Mouse (Mus musculus): Measurements from ENCODE around the gene Cblb. TPM values are rescaled to one million over a fixed set of nuclear protein-coding genes. Genes with fewer than 3 reads are reported as not detected.

The Cblb gene
- polyA plus RNA-seq, 1 experiment from 2014 or later: 31.5 TPM

DNA sequence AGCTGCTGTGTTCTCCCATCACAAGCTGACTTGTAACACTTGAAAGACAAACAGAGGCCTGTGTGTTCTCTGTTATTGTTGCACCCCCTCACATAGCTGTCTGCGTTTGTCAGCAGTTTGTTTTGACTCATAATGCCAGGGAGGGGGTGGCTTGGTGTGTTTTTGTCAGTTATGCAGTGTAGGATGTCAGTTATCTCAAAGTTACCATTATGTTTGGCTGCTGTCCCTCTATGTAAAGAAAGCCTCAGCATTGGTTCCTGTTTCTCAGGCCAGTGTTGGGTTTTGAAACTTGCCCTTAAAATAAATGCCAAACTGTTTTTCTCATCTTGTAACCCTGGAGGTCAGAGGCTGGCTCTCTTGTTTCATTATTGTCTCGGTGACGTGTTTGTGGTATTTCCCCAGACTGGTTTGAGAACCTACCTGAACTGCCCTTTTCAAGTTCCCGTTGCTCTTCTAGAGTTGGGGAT is 30.0 kb downstream of the Cblb start:
- ATAC-seq (ENCODE audit: low FRiP score, low read depth): no peak
- no peak overlapping the region for H3K4me2 ChIP-seq (replicated peaks)
- H3K4me3 ChIP-seq: no peak overlapping the region
- no peaks in the 10 kb centered on the region for H3K27me3 ChIP-seq (replicated peaks)
- no peaks in the 10 kb centered on the region for H3K9me3 ChIP-seq
- WGBS: 72% methylated on average over 4 of the region's 4 CpGs
- H3K36me3 ChIP-seq: no peaks in the 10 kb centered on the region
- peaks cover 13% of the 10 kb centered on the region; the same call in 1 of the 2 replicates for H3K4me1 ChIP-seq
- no peak overlapping the region for H3K27ac ChIP-seq
- no peak overlapping the region for H3K9ac ChIP-seq

DNA sequence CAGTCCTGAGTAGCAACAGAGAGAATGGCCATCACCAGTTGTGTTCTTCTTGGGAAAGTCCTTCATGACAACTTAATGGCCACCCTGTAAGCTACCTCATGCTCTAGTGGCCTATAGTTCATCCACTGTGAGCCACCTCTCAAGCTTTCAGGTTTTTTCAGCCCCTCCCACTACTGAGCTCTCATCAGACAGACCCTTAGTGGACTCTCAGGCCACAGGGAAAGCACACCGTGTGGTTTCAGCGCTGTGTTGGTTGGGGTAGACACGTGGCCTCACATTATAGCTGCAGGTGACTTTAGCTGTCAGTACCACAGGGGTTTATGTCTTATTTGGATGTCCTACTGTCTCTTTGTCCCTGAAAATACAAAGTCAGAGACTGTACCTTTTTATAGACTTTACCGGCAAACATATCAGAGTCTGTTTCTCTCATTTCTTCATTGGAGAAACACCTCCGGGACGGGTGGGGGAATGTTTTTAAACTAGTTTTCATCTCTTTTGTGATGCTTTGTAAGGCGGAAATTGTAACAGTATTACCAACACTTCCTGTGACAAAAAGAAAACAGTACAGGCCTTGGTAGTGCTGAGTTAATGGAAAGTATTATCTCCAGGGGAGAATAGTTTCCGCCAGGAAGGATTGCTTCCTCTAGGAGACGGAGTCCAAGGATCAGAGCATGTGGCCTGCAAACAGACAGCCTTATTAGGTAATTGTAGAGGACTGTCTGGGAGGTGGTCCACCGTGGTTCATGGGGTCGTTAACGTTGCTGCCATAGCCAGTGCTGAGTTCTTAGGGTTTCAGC is 33.5 kb downstream of the Cblb start:
- H3K4me2 ChIP-seq (replicated peaks): no peak overlapping the region
- ATAC-seq (ENCODE audit: low FRiP score, low read depth): 0 out of 2 replicates have a peak, but pooled peaks have one; percentile 37
- 66% methylated on average over 12 of the region's 12 CpGs for WGBS
- no peaks in the 10 kb centered on the region for H3K36me3 ChIP-seq
- H3K4me3 ChIP-seq: no peak overlapping the region
- H3K27ac ChIP-seq: no peak overlapping the region
- H3K9ac ChIP-seq: no peak overlapping the region
- 0 out of 2 replicates have a peak, but pooled peaks cover 1% of the 10 kb centered on the region for H3K4me1 ChIP-seq
- no peaks in the 10 kb centered on the region for H3K9me3 ChIP-seq
- no peaks in the 10 kb centered on the region for H3K27me3 ChIP-seq (replicated peaks)

DNA sequence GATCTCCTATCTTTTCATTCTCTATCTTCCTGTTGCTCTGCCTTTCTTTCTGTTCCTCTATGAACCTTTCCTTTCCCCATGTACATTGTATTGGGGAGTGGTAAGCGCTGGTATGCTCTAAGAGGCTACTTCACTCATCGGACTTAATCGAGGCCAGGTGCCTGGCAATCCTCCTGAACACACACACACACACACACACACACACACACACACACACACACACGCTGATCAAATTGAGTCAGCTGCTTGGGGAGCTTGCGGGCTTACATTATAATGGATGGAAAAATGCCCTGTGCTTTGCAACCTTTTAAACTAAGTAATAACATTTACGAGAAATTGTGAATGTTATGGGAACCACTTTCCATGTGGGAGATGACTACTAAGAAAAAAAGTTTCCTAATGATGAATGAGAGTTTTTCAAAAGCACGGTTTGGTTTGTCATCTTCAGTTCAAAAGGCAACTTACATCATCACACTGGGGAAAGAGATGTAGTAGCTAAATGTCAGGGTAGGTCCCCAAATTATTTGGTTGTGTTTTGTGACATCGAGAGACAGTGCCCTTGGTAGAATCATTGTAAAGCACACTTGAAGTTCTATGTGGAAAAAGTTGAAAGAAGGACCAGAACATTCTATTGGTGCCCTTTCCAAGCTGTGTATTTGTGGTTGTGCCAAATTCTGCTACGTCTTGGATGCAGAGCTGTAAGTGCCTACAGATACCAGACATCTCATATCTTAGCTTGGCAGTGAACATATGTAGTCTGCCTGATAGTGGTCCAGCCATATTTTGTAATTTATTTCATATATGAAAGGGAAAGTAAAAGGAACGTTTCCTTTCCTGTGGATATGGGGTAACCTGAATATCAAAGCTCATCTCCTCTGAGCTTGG is 36.8 kb downstream of the Cblb start:
- no peak for ATAC-seq (ENCODE audit: low FRiP score, low read depth)

DNA sequence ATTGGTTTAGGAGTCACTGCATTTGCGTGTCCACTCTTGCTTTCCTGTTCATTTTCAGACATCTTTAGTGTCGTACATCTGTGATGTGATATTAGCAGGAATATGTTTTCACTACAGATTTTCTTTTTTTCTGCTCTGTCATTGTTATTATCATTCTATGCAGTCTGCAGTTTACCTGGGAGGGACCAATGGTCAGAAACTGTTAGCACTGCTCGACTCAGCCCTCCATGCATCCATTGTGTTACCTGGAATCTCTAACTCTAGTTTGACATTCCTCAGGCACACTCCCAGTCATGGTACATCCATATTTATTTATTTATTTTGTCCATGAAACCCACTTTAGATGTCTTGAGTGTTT is 37.5 kb downstream of the Cblb start:
- Histone ChIP-seq H3K9ac (no peak overlapping the region), H3K36me3 (no peaks in the 10 kb centered on the region), H3K4me1 (no peaks in the 10 kb centered on the region), H3K4me3 (no peak overlapping the region), H3K4me2 (replicated peaks) (no peak overlapping the region), H3K27me3 (replicated peaks) (no peaks in the 10 kb centered on the region), H3K9me3 (no peaks in the 10 kb centered on the region), H3K27ac (no peak overlapping the region)
- WGBS: 97% methylated on average over 3 of the region's 3 CpGs
- ATAC-seq (ENCODE audit: low FRiP score, low read depth): no peak

More for the DNA sequence above, 36.8 kb downstream of the Cblb start:
- Histone ChIP-seq H3K36me3 (no peaks in the 10 kb centered on the region), H3K4me1 (no peaks in the 10 kb centered on the region), H3K4me3 (no peak overlapping the region), H3K9ac (no peak overlapping the region), H3K27me3 (replicated peaks) (no peaks in the 10 kb centered on the region), H3K4me2 (replicated peaks) (no peak overlapping the region), H3K9me3 (no peaks in the 10 kb centered on the region), H3K27ac (no peak overlapping the region)
- WGBS: 92% methylated on average over 10 of the region's 10 CpGs

DNA sequence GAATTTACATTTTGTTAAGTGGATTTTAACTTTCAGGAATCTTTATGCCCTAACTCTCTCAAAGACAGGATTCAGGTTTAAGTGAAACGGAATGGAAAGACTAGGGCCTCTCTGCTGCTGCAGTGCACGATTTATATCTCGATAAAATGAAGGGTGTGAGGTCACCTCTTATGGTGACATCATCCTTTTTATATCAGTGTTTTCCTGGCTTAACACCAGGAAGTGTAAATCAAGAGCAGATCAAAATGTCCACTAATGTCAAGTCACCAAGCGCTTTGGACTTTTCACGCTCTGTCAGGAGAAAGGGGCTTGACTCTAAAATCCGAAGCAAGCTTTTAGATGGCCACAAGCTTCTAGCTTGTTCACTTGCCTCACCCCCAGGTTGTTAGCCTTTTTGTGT is 38.6 kb downstream of the Cblb start:
- 89% methylated on average over 6 of the region's 6 CpGs for WGBS
- H3K4me2 ChIP-seq (replicated peaks): no peak overlapping the region
- H3K27ac ChIP-seq: no peak overlapping the region
- H3K4me1 ChIP-seq: no peaks in the 10 kb centered on the region
- H3K36me3 ChIP-seq: no peaks in the 10 kb centered on the region
- H3K9ac ChIP-seq: no peak overlapping the region
- H3K4me3 ChIP-seq: no peak overlapping the region
- H3K27me3 ChIP-seq (replicated peaks): no peaks in the 10 kb centered on the region
- no peak for ATAC-seq (ENCODE audit: low FRiP score, low read depth)
- H3K9me3 ChIP-seq: no peaks in the 10 kb centered on the region

DNA sequence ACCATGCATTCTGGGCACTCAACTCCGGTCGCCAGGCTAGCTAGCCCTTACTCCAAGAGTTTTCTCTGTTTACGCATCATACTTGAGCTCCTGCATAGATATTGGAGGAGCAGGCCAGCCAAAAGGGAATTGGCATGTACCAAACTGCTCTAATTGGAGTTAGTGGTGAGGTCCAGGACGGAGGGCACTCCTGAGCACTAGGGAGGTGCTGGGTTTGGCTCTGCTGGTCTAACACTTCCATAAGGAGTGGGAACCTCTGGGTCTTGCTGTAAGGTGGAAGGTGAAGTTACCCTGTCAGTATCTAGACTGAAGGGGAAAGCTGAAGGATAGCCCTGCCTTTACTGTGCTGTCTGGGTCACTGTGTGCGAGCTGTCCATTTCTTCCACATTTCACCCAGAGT is 39.1 kb downstream of the Cblb start:
- no peaks in the 10 kb centered on the region for H3K9me3 ChIP-seq
- H3K4me2 ChIP-seq (replicated peaks): no peak overlapping the region
- no peaks in the 10 kb centered on the region for H3K4me1 ChIP-seq
- H3K4me3 ChIP-seq: no peak overlapping the region
- no peak overlapping the region for H3K9ac ChIP-seq
- no peaks in the 10 kb centered on the region for H3K27me3 ChIP-seq (replicated peaks)
- 98% methylated on average over 5 of the region's 5 CpGs for WGBS
- no peak overlapping the region for H3K27ac ChIP-seq
- no peak for ATAC-seq (ENCODE audit: low FRiP score, low read depth)
- H3K36me3 ChIP-seq: no peaks in the 10 kb centered on the region

DNA sequence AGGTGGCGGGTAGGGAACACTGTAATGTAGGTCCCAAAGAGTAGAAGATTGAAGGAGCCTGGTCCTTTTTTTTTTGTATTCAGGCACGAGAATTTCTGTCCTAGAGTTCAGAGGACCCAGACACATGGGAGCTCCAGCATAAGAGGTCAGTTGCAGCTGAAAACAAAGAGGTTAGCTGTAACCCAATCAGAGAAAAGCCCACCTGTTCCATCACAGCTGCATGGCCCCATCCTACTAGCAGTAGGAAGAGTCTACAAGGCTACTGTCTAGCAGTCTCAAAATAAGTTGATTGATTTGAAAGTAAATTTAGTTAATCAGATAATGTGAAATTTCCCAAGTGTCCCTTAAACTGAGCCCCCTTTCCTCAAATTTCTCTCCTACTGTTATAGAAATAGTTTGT is 40.3 kb downstream of the Cblb start:
- H3K4me3 ChIP-seq: no peak overlapping the region
- H3K9ac ChIP-seq: no peak overlapping the region
- H3K27me3 ChIP-seq (replicated peaks): no peaks in the 10 kb centered on the region
- no peak overlapping the region for H3K4me2 ChIP-seq (replicated peaks)
- no peaks in the 10 kb centered on the region for H3K9me3 ChIP-seq
- H3K4me1 ChIP-seq: no peaks in the 10 kb centered on the region
- ATAC-seq (ENCODE audit: low FRiP score, low read depth): no peak
- no peaks in the 10 kb centered on the region for H3K36me3 ChIP-seq
- 79% methylated on average over 2 of the region's 2 CpGs for WGBS
- no peak overlapping the region for H3K27ac ChIP-seq

DNA sequence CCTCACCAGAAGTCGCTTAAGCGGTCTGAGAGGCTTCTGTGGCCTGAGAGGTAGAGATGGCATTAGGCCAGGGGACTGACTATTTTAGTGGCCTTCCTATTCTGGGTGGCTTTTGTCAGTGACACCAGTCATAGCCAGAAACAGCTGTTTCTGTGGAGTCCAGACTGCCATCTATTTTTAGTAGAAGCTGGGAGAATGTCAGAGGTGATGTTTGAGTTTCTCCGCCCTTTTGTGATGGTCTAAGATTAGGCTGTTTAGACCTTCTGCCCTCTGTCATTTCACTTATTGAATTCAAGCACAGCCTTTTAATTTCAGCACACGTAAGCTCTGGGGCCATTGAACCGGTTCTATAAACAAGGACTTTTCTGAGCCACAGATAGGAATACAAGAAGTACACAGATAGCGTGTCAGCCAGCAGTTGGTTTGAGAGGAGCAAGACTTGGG is 40.8 kb downstream of the Cblb start:
- no peak for ATAC-seq (ENCODE audit: low FRiP score, low read depth)
- Histone ChIP-seq H3K9ac (no peak overlapping the region), H3K4me3 (no peak overlapping the region), H3K4me2 (replicated peaks) (no peak overlapping the region), H3K27me3 (replicated peaks) (no peaks in the 10 kb centered on the region), H3K27ac (no peak overlapping the region), H3K4me1 (no peaks in the 10 kb centered on the region), H3K36me3 (no peaks in the 10 kb centered on the region), H3K9me3 (no peaks in the 10 kb centered on the region)
- WGBS: 77% methylated on average over 6 of the region's 6 CpGs

DNA sequence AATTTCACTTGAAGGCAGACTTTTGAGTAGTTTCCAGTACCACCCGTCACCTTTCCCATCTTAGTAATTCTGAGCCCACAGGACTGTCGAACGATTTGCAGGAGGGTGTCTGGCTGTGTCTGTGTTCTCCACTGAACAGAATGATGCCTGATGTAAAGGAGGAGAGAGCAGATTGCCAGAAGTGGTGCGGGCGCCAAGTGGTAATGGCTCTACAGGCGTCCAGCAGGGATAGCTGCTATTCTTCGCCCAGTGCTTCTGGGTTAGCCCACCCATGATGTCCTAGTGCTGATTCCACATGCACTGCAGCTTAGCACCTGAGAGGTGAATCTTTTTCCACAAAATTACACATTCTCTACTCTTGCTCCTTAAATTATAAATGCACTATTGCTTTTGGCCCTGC is 45.6 kb downstream of the Cblb start:
- 74% methylated on average over 7 of the region's 7 CpGs for WGBS
- no peaks in the 10 kb centered on the region for H3K27me3 ChIP-seq (replicated peaks)
- no peaks in the 10 kb centered on the region for H3K9me3 ChIP-seq
- no peak for ATAC-seq (ENCODE audit: low FRiP score, low read depth)
- H3K36me3 ChIP-seq: no peaks in the 10 kb centered on the region
- no peak overlapping the region for H3K9ac ChIP-seq
- H3K4me2 ChIP-seq (replicated peaks): no peak overlapping the region
- no peak overlapping the region for H3K4me3 ChIP-seq
- H3K27ac ChIP-seq: no peak overlapping the region
- no peaks in the 10 kb centered on the region for H3K4me1 ChIP-seq

DNA sequence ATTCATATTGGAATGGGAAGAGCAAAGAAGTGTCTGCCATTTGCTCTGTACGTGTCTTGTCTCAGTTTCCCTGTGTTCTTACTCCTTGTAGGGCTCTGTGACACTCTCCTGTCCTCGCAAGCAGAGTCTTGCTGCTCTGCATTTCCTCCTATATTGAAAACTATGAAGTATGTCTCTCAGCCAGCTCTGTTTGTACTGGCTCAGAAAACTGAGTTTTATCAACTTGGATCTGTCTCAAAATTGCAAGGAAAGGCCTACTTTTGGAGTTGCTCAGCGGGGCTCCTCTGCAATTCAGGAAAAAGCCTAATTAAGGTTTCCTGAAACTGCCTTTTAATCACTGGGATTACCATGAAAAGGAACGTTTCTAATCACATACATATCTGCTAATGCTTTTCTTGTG is 46.9 kb downstream of the Cblb start:
- Histone ChIP-seq H3K36me3 (no peaks in the 10 kb centered on the region), H3K4me1 (no peaks in the 10 kb centered on the region), H3K27ac (no peak overlapping the region), H3K9me3 (no peaks in the 10 kb centered on the region), H3K4me3 (no peak overlapping the region), H3K9ac (no peak overlapping the region), H3K27me3 (replicated peaks) (no peaks in the 10 kb centered on the region), H3K4me2 (replicated peaks) (no peak overlapping the region)
- 80% methylated on average over 4 of the region's 4 CpGs for WGBS
- ATAC-seq (ENCODE audit: low FRiP score, low read depth): no peak

DNA sequence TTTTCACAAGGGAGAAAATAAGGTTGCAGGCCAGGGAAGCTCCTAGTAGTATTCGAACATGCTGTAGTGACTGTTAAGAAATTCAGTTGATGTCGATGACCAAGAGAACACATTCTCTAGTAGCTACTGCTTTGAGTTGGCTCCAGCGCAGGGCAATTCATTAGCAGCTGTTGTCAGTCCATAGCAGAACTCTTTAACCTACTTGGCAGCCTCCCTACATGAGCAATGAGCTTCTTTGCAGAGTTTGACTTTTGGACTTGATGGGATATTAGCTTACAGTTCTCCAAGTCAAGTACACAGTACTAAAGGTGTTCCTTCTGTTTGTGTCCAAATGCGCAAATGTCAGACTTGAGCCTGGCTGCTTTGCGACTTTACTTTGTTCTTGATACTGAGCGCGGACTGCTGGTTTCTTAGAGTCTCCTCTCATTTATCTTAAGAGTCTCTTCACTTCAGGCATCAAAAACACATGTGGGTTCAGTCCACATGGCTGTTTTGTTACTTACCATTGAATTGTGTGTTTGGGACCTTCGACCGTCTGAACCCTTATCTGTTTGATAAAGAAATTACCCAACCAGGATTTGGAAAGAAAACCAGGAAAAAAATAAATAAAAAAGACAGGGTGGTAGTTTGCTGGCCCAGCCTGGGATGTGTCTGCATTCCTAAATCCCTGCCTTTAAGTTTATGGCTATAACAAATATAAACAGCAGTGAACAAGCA is 47.9 kb downstream of the Cblb start:
- ATAC-seq (ENCODE audit: low FRiP score, low read depth): no peak
- Histone ChIP-seq H3K4me3 (no peak overlapping the region), H3K9me3 (no peaks in the 10 kb centered on the region), H3K27me3 (replicated peaks) (no peaks in the 10 kb centered on the region), H3K9ac (no peak overlapping the region), H3K27ac (no peak overlapping the region), H3K4me2 (replicated peaks) (no peak overlapping the region), H3K4me1 (no peaks in the 10 kb centered on the region), H3K36me3 (no peaks in the 10 kb centered on the region)
- 93% methylated on average over 9 of the region's 9 CpGs for WGBS

DNA sequence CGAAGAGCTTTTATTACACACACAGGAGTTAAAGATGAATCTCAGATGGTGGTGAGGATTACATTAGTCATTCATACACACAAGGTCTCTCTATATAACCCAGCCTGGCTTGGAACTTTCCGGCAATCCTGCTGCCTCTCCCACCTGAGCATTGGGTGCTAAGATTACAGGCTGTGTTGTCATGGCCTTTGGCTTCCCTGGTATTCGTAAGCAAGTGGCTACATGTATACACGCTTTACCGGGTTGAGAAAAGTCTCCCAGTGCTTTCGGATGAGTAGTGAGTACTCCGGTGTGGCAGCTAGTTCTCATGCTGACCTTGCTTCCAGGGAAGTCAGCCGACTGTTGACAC is 48.4 kb downstream of the Cblb start:
- no peaks in the 10 kb centered on the region for H3K27me3 ChIP-seq (replicated peaks)
- WGBS: 89% methylated on average over 8 of the region's 8 CpGs
- H3K9me3 ChIP-seq: no peaks in the 10 kb centered on the region
- H3K36me3 ChIP-seq: no peaks in the 10 kb centered on the region
- H3K9ac ChIP-seq: no peak overlapping the region
- no peak for ATAC-seq (ENCODE audit: low FRiP score, low read depth)
- H3K27ac ChIP-seq: no peak overlapping the region
- no peak overlapping the region for H3K4me3 ChIP-seq
- H3K4me1 ChIP-seq: no peaks in the 10 kb centered on the region
- H3K4me2 ChIP-seq (replicated peaks): no peak overlapping the region

All from neural tube, embryonic 12.5 days (tissue).